Mouse (Mus musculus) R1 (cell line): ENCODE measurements around the gene AL732309.1.
A peak's percentile ranks its signal among the peaks of the same experiment; 100 is the strongest.

Source experiments
- DNase-seq: peaks from one replicate; pipeline ENCODE4 v3.0.0-alpha.2; 2018; ENCODE audit warnings: low read depth, low spot score

Gene AL732309.1

GRCm38 (mm10) chr2:25217666-25218065 lies 29.0 kb downstream of the AL732309.1 start:
- DNase-seq: no peak

- no peak for DNase-seq
Measured at GRCm38 (mm10) chr2:25214444-25214843, 32.2 kb downstream of the AL732309.1 start, which contains the start of gene Stpg3. Gene Stpg3 (minus strand): TSS chr2:25214637.

- peak; percentile 54 for DNase-seq
Measured at GRCm38 (mm10) chr2:25213266-25213865, 33.3 kb downstream of the AL732309.1 start.

GRCm38 (mm10) chr2:25211121-25211670 lies 35.5 kb downstream of the AL732309.1 start, which contains the start of gene Nelfb:
Gene Nelfb (minus strand): TSS chr2:25211489.
- peak; percentile 97 for DNase-seq

- DNase-seq: no peak
Measured at GRCm38 (mm10) chr2:25210686-25211085, 36.0 kb downstream of the AL732309.1 start.

GRCm38 (mm10) chr2:25207593-25207992 lies 39.1 kb downstream of the AL732309.1 start:
- DNase-seq: no peak

- DNase-seq: peak; percentile 65
Measured at GRCm38 (mm10) chr2:25203631-25204214, 42.9 kb downstream of the AL732309.1 start.

- DNase-seq: no peak
Measured at GRCm38 (mm10) chr2:25200631-25201030, 46.0 kb downstream of the AL732309.1 start.

GRCm38 (mm10) chr2:25197946-25198345 lies 48.7 kb downstream of the AL732309.1 start:
- DNase-seq: no peak

GRCm38 (mm10) chr2:25197191-25197590 lies 49.5 kb downstream of the AL732309.1 start:
- DNase-seq: no peak

GRCm38 (mm10) chr2:25196172-25196954 lies 50.3 kb downstream of the AL732309.1 start, which contains the start of gene Tor4a:
Gene Tor4a (minus strand): TSS chr2:25196886.
- peak; percentile 96 for DNase-seq

GRCm38 (mm10) chr2:25195211-25196156 lies 51.2 kb downstream of the AL732309.1 start:
- DNase-seq: peak; percentile 86
